Mouse (Mus musculus) embryonic facial prominence, embryonic 10.5 days (tissue): ENCODE results near the gene Ttc3. TPM values are rescaled to one million over a fixed set of nuclear protein-coding genes. Genes with fewer than 3 reads are reported as not detected.
A peak's percentile ranks its signal among the peaks of the same experiment; 100 is the strongest.

ENCODE experiments used
- DNase-seq: peaks from one replicate; pipeline ENCODE4 v3.0.0-alpha.2; 2017; ENCODE audit warnings: low spot score
- H3K27ac ChIP-seq: fragments of 300-500 bp; sonication (generic); replicated peaks from 2 replicates; pipeline ENCODE4 v1.5.1; 2016; ENCODE audit warnings: mild to moderate bottlenecking
- H3K27me3 ChIP-seq: fragments of 300-500 bp; sonication (generic); replicated peaks from 2 replicates; pipeline ENCODE4 v1.6.1; 2016; ENCODE audit warnings: low read depth, mild to moderate bottlenecking; ENCODE audit not compliant: poor library complexity, severe bottlenecking
- H3K36me3 ChIP-seq: fragments of 300-500 bp; sonication (generic); replicated peaks from 2 replicates; pipeline ENCODE4 v1.6.1; 2016; ENCODE audit warnings: mild to moderate bottlenecking, moderate library complexity
- H3K4me1 ChIP-seq: fragments of 300-500 bp; sonication (generic); 2 replicates; pipeline ENCODE4 v1.6.1; 2016
- H3K4me3 ChIP-seq: fragments of 300-500 bp; sonication (generic); 2 replicates; pipeline ENCODE4 v1.5.1; 2016; ENCODE audit warnings: mild to moderate bottlenecking, moderate library complexity
- H3K9me3 ChIP-seq: fragments of 300-500 bp; sonication (generic); 2 replicates; pipeline ENCODE4 v1.6.1; 2016; ENCODE audit warnings: mild to moderate bottlenecking
- WGBS: fragments of 180-500 bp; shearing (Covaris S2); methylation state at CpG from one replicate; pipeline ENCODE4 v1.1.7; 2016; 5-methylcytosine and 5-hydroxymethylcytosine counted together
- polyA plus RNA-seq: library from polyadenylated mRNA; unstranded; fragments of >200 nt; fragmentation: Nextera tagmentation; extraction: Ambion mirVana; gene quantifications from 2 replicates; pipeline ENCODE4 v1.2.1, GENCODE M21; 2016

The Ttc3 gene
- polyA plus RNA-seq, 1 experiment from 2014 or later: 304 TPM

- 94% methylated on average over 3 of the region's 3 CpGs for WGBS
- Histone ChIP-seq H3K4me3 (no peak overlapping the region), H3K4me1 (peaks cover 23% of the 10 kb centered on the region), H3K9me3 (no peaks in the 10 kb centered on the region), H3K36me3 (peaks cover 15% of the 10 kb centered on the region), H3K27me3 (no peaks in the 10 kb centered on the region), H3K27ac (no peak overlapping the region)
- no peak for DNase-seq
Observed at GRCm38 (mm10) chr16:94365435-94365834, 5.0 kb upstream of the Ttc3 start.

GRCm38 (mm10) chr16:94369596-94370172, 734 bp upstream of the Ttc3 start:
- DNase-seq: no peak
- peak overlapping the region; percentile 94 for H3K4me3 ChIP-seq
- no peaks in the 10 kb centered on the region for H3K9me3 ChIP-seq
- WGBS: 14% methylated on average over 6 of the region's 6 CpGs
- H3K27me3 ChIP-seq: no peaks in the 10 kb centered on the region
- H3K4me1 ChIP-seq: peaks cover 34% of the 10 kb centered on the region
- H3K36me3 ChIP-seq: peaks cover 7% of the 10 kb centered on the region
- peak overlapping the region; percentile 99 for H3K27ac ChIP-seq

- no peaks in the 10 kb centered on the region for H3K27me3 ChIP-seq
- no peaks in the 10 kb centered on the region for H3K9me3 ChIP-seq
- H3K4me3 ChIP-seq: peak overlapping the region; percentile 94
- 1% methylated on average over 43 of the region's 43 CpGs for WGBS
- H3K4me1 ChIP-seq: peaks cover 36% of the 10 kb centered on the region
- no peak for DNase-seq
- peaks cover 4% of the 10 kb centered on the region for H3K36me3 ChIP-seq
- H3K27ac ChIP-seq: peak overlapping the region; percentile 99
Observed at GRCm38 (mm10) chr16:94370915-94371300, 490 bp downstream of the Ttc3 start.

- Histone ChIP-seq H3K4me3 (peak within 1 kb of the TSS; percentile 94), H3K36me3 (peaks cover 4% of the 10 kb centered on the region), H3K4me1 (peaks cover 36% of the 10 kb centered on the region), H3K27me3 (no peaks in the 10 kb centered on the region), H3K27ac (peak within 1 kb of the TSS; percentile 99), H3K9me3 (no peaks in the 10 kb centered on the region)
- under 1% methylated on average over 43 of the region's 43 CpGs for WGBS
- peak; percentile 94 for DNase-seq
Observed at GRCm38 (mm10) chr16:94371301-94371931, 998 bp downstream of the Ttc3 start, which contains the start of gene Pigp. TSS of gene Pigp (minus strand) at chr16:94371842.

DNA sequence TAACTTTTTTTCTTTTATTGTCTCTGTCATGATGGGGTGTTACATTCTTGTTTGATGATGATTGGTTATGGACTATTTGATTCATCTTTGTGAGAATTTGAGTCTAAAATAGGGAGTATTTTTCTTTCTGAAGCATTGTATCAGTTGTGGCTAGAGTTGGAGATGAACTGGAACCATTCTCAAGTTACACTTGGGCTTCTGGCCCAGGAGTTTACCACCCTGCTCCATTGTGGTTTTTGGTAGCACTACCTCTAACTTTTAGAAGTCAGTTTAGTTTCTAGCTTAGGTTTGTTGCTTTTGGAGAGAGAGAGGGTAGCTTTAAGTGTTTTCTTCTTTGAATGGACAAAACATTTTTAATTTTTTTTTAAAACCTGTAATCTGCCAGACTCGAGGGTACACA, 9.0 kb downstream of the Ttc3 start:
- Histone ChIP-seq H3K4me3 (no peak overlapping the region), H3K4me1 (peaks cover 6% of the 10 kb centered on the region; the same call in 1 of the 2 replicates), H3K9me3 (no peaks in the 10 kb centered on the region), H3K27me3 (no peaks in the 10 kb centered on the region), H3K27ac (no peak overlapping the region), H3K36me3 (no peaks in the 10 kb centered on the region; the same call in 1 of the 2 replicates)
- 90% methylated on average over 1 of the region's 1 CpGs for WGBS
- DNase-seq: no peak

DNA sequence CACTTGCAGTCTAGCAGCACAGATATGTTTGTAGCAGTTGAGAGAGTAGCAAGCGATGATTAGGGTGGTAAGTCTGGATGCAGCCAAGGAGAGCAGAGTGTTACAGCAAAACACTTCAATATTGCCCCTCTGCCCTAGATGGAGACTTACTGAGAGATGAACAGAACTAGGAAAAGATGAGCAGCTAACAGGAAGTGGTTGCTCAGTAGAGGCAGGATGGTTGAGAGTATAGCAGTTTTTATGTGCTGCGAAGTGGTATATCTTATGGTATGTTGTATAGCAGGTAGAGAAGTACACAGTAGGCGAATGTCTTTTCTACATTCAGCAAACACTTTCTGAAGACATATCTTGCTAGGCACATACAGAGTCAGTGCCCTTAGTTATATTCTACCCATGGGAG, 12.9 kb downstream of the Ttc3 start:
- Histone ChIP-seq H3K9me3 (no peaks in the 10 kb centered on the region), H3K36me3 (peaks cover 24% of the 10 kb centered on the region), H3K4me1 (no peaks in the 10 kb centered on the region), H3K27me3 (no peaks in the 10 kb centered on the region), H3K27ac (no peak overlapping the region), H3K4me3 (no peak overlapping the region)
- WGBS: 95% methylated on average over 3 of the region's 3 CpGs
- no peak for DNase-seq

- H3K4me1 ChIP-seq: no peaks in the 10 kb centered on the region
- H3K9me3 ChIP-seq: no peaks in the 10 kb centered on the region
- H3K27me3 ChIP-seq: no peaks in the 10 kb centered on the region
- no peak overlapping the region for H3K27ac ChIP-seq
- H3K4me3 ChIP-seq: no peak overlapping the region
- no peak for DNase-seq
- H3K36me3 ChIP-seq: peaks cover 29% of the 10 kb centered on the region
- 94% methylated on average over 7 of the region's 7 CpGs for WGBS
Observed at GRCm38 (mm10) chr16:94387690-94388089, 17.3 kb downstream of the Ttc3 start.

DNA sequence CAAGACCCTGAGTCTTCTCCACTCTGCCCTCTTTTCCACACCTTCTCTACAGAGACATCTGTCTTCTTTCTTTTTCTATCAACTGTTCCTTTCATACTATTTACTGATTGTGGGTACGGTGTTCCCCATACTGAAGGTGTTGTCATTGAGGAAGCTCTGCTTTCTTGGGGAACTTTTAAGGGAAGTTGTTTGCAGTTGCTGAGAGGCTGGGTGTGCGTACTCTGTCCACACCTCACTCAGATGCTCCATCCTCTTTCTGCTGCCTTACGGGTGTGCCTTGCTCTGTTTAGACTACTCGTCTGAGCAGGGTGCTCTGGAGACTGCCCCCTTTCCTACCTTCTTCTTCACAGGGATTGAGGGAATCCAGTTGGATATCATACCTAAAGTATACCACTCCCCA, 21.9 kb downstream of the Ttc3 start:
- peaks cover 48% of the 10 kb centered on the region for H3K36me3 ChIP-seq

GRCm38 (mm10) chr16:94395051-94395450, 24.6 kb downstream of the Ttc3 start:
- no peak overlapping the region for H3K27ac ChIP-seq
- H3K4me1 ChIP-seq: no peaks in the 10 kb centered on the region
- 85% methylated on average over 3 of the region's 3 CpGs for WGBS
- no peak overlapping the region for H3K4me3 ChIP-seq
- DNase-seq: no peak
- H3K27me3 ChIP-seq: no peaks in the 10 kb centered on the region
- peaks cover 43% of the 10 kb centered on the region for H3K36me3 ChIP-seq
- H3K9me3 ChIP-seq: no peaks in the 10 kb centered on the region

More for the DNA sequence above, 21.9 kb downstream of the Ttc3 start:
- no peak for DNase-seq
- H3K27ac ChIP-seq: no peak overlapping the region
- H3K4me1 ChIP-seq: no peaks in the 10 kb centered on the region
- H3K4me3 ChIP-seq: no peak overlapping the region
- H3K27me3 ChIP-seq: no peaks in the 10 kb centered on the region
- H3K9me3 ChIP-seq: no peaks in the 10 kb centered on the region
- 88% methylated on average over 4 of the region's 4 CpGs for WGBS

GRCm38 (mm10) chr16:94396641-94397040, 26.2 kb downstream of the Ttc3 start:
- Histone ChIP-seq H3K9me3 (no peaks in the 10 kb centered on the region), H3K36me3 (peaks cover 43% of the 10 kb centered on the region), H3K4me1 (no peaks in the 10 kb centered on the region), H3K27me3 (no peaks in the 10 kb centered on the region), H3K27ac (no peak overlapping the region), H3K4me3 (no peak overlapping the region)
- 85% methylated on average over 7 of the region's 7 CpGs for WGBS
- no peak for DNase-seq

DNA sequence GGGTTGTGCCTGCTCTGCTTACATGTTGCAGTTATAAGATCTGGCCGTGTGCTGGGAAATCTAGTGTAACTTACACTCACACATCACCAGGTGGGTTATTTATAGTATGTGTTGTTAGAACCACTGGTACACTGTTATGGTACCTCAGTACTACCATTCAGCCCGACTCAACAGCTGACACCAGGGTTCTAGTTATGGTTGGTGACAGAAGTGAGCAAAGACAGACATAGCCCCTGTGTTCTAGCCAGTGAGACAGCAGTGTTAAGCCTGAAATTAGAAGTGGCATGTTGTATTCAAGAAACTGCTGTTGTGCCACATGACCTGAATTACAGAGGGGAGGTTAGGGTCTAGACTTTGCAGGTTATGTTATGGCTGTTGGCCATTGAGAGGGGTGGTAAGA, 28.7 kb downstream of the Ttc3 start:
- WGBS: 91% methylated on average over 2 of the region's 2 CpGs

GRCm38 (mm10) chr16:94401636-94402035, 31.2 kb downstream of the Ttc3 start:
- Histone ChIP-seq H3K4me3 (no peak overlapping the region), H3K4me1 (no peaks in the 10 kb centered on the region), H3K27me3 (no peaks in the 10 kb centered on the region), H3K9me3 (no peaks in the 10 kb centered on the region), H3K27ac (no peak overlapping the region), H3K36me3 (peaks cover 38% of the 10 kb centered on the region)
- WGBS: 46% methylated on average over 2 of the region's 2 CpGs
- DNase-seq: no peak

More for the DNA sequence above, 28.7 kb downstream of the Ttc3 start:
- no peaks in the 10 kb centered on the region for H3K27me3 ChIP-seq
- H3K4me3 ChIP-seq: no peak overlapping the region
- H3K4me1 ChIP-seq: no peaks in the 10 kb centered on the region
- no peak for DNase-seq
- H3K9me3 ChIP-seq: no peaks in the 10 kb centered on the region
- no peak overlapping the region for H3K27ac ChIP-seq
- peaks cover 40% of the 10 kb centered on the region for H3K36me3 ChIP-seq

GRCm38 (mm10) chr16:94402185-94402584, 31.8 kb downstream of the Ttc3 start:
- H3K36me3 ChIP-seq: peaks cover 38% of the 10 kb centered on the region
- 86% methylated on average over 4 of the region's 4 CpGs for WGBS

More at GRCm38 (mm10) chr16:94402185-94402584, 31.8 kb downstream of the Ttc3 start:
- no peak overlapping the region for H3K4me3 ChIP-seq
- no peak for DNase-seq
- H3K27ac ChIP-seq: no peak overlapping the region
- H3K27me3 ChIP-seq: no peaks in the 10 kb centered on the region
- no peaks in the 10 kb centered on the region for H3K9me3 ChIP-seq
- no peaks in the 10 kb centered on the region for H3K4me1 ChIP-seq
